Mouse (Mus musculus) forelimb bud, embryonic 11.5 days (tissue): ENCODE measurements around the gene Frem2.

Source experiments
- DNase-seq: peaks from one replicate; pipeline ENCODE4 v3.0.0-alpha.2; 2012; ENCODE audit warnings: low read depth, low spot score

The Frem2 gene

DNA sequence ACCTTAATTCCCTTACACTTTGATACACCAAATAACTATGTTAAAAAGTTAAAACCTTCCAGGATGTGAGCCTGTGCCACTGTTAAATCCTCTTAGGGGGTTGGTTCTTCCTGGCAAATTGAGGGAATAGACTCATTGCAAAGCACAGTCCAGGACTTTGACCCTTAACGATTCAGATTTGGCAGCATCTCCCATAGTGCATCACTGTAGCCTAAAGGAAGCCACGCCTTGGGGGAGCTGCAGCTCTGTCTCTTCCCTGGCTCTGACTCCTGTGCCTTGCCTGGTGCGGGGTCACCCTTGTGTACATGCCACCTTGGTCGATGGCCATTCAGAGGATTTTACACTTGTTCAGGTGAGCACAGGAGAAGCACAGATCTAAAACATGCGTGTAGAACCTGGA lies 187.5 kb downstream of the Frem2 start:
- DNase-seq = no peak

GRCm38 (mm10) chr3:53467356-53467755 lies 189.8 kb downstream of the Frem2 start:
- no peak for DNase-seq

DNA sequence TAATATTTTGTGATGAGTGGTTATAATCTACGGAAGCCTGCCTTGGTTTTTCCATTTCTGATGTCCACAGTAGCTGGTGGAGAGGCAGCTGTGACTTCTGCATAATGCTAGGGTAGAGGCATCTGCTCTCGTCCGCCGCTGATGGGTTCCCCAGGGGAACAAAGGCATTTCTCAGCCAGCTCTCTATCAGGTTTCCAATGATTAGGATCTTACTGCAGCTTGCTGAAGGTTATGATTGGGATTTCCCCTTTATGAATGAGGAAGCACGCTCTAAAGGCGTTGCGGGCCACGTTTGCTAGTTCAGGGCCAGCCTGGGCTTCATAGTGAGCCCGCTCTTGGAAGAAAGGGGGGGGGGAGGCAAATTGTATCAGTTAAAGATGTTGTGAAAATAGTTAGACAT lies 190.7 kb downstream of the Frem2 start:
- DNase-seq = no peak

- DNase-seq = no peak
Measured at GRCm38 (mm10) chr3:53465330-53465729, 191.8 kb downstream of the Frem2 start.

- peak; percentile 39 for DNase-seq
Measured at GRCm38 (mm10) chr3:53464146-53464698, 192.9 kb downstream of the Frem2 start.
